Mouse (Mus musculus) stomach, embryonic 15.5 days (tissue): ENCODE results near the gene Gins1. TPM values are rescaled to one million over a fixed set of nuclear protein-coding genes. Genes with fewer than 3 reads are reported as not detected.

Source experiments
- ATAC-seq: fragments of 200-750 bp; cut with Nextera tagmentation; 2 replicates; pipeline ENCODE4 v1.8.0; 2017; ENCODE audit warnings: low read depth, moderate number of reproducible peaks, moderate TSS enrichment; ENCODE audit not compliant: insufficient read depth, low FRiP score
- H3K27ac ChIP-seq: fragments of 300-500 bp; sonication (generic); 2 replicates; pipeline ENCODE4 v1.5.1; 2015; ENCODE audit warnings: mild to moderate bottlenecking, inconsistent platforms
- H3K27me3 ChIP-seq: fragments of 300-500 bp; sonication (generic); replicated peaks from 2 replicates; pipeline ENCODE4 v1.6.1; 2015; ENCODE audit warnings: inconsistent platforms
- H3K36me3 ChIP-seq: fragments of 300-500 bp; sonication (generic); 2 replicates; pipeline ENCODE4 v1.6.1; 2015; ENCODE audit warnings: inconsistent platforms
- H3K4me1 ChIP-seq: fragments of 300-500 bp; sonication (generic); 2 replicates; pipeline ENCODE4 v1.6.1; 2015; ENCODE audit warnings: inconsistent platforms
- H3K4me2 ChIP-seq: fragments of 300-500 bp; sonication (generic); 2 replicates; pipeline ENCODE4 v1.6.1; 2015; ENCODE audit warnings: mild to moderate bottlenecking, inconsistent platforms
- H3K4me3 ChIP-seq: fragments of 300-500 bp; sonication (generic); replicated peaks from 2 replicates; pipeline ENCODE4 v1.5.1; 2015; ENCODE audit warnings: inconsistent platforms
- H3K9ac ChIP-seq: fragments of 300-500 bp; sonication (generic); 2 replicates; pipeline ENCODE4 v1.6.1; 2015; ENCODE audit warnings: inconsistent platforms
- H3K9me3 ChIP-seq: fragments of 300-500 bp; sonication (generic); 2 replicates; pipeline ENCODE4 v1.6.1; 2016; ENCODE audit warnings: inconsistent platforms
- WGBS: fragments of 180-500 bp; shearing (Covaris S2); methylation state at CpG from one replicate; pipeline ENCODE4 v1.1.7; 2015; 5-methylcytosine and 5-hydroxymethylcytosine counted together
- polyA plus RNA-seq: library from polyadenylated mRNA; unstranded; fragments of >200 nt; fragmentation: Nextera tagmentation; extraction: Ambion mirVana; gene quantifications from 2 replicates; pipeline ENCODE4 v1.2.1, GENCODE M21; 2015

Gins1 gene
- 33.3 and 35.6 TPM in 2 replicates for polyA plus RNA-seq

GRCm38 (mm10) chr2:150904936-150905450 lies at the start of gene Gins1:
Gene Gins1 (plus strand): TSS chr2:150905400.
- H3K4me1 ChIP-seq = 0 out of 2 replicates have a peak, but pooled peaks cover 6% of the 10 kb centered on the region
- no peaks in the 10 kb centered on the region for H3K27me3 ChIP-seq
- peak within 1 kb of the TSS; percentile 94 for H3K4me3 ChIP-seq
- peak within 1 kb of the TSS; percentile 82 for H3K9ac ChIP-seq
- WGBS = 39% methylated on average over 9 of the region's 9 CpGs
- peak within 1 kb of the TSS; percentile 94 for H3K4me2 ChIP-seq
- no peaks in the 10 kb centered on the region for H3K9me3 ChIP-seq
- peak within 1 kb of the TSS; percentile 91 for H3K27ac ChIP-seq
- no peak for ATAC-seq
- no peaks in the 10 kb centered on the region for H3K36me3 ChIP-seq

- H3K27me3 ChIP-seq = no peaks in the 10 kb centered on the region
- H3K36me3 ChIP-seq = no peaks in the 10 kb centered on the region
- no peak overlapping the region for H3K4me3 ChIP-seq
- H3K4me2 ChIP-seq = no peak overlapping the region; the same call in 1 of the 2 replicates
- 0 out of 2 replicates have a peak overlapping the region, but pooled peaks have one; percentile 26 for H3K27ac ChIP-seq
- H3K4me1 ChIP-seq = no peaks in the 10 kb centered on the region
- H3K9me3 ChIP-seq = no peaks in the 10 kb centered on the region
- ATAC-seq = peak; percentile 39; the same call in 1 of the 2 replicates
- WGBS = 74% methylated on average over 9 of the region's 9 CpGs
- no peak overlapping the region for H3K9ac ChIP-seq
Measured at GRCm38 (mm10) chr2:150858724-150859487, 46.3 kb upstream of the Gins1 start.

- Histone ChIP-seq H3K4me1 (no peaks in the 10 kb centered on the region), H3K4me3 (no peak overlapping the region), H3K27me3 (no peaks in the 10 kb centered on the region), H3K4me2 (no peak overlapping the region), H3K36me3 (no peaks in the 10 kb centered on the region), H3K27ac (no peak overlapping the region), H3K9ac (no peak overlapping the region), H3K9me3 (no peaks in the 10 kb centered on the region)
- WGBS = 77% methylated on average over 11 of the region's 11 CpGs
- ATAC-seq = no peak
Measured at GRCm38 (mm10) chr2:150859709-150860470, 45.3 kb upstream of the Gins1 start.

- H3K4me2 ChIP-seq = no peak overlapping the region
- no peak overlapping the region for H3K4me3 ChIP-seq
- ATAC-seq = no peak
- H3K9ac ChIP-seq = no peak overlapping the region
- H3K27ac ChIP-seq = no peak overlapping the region
- no peaks in the 10 kb centered on the region for H3K4me1 ChIP-seq
- H3K36me3 ChIP-seq = no peaks in the 10 kb centered on the region
- H3K9me3 ChIP-seq = no peaks in the 10 kb centered on the region
- no peaks in the 10 kb centered on the region for H3K27me3 ChIP-seq
- 89% methylated on average over 2 of the region's 2 CpGs for WGBS
Measured at GRCm38 (mm10) chr2:150861128-150861527, 44.1 kb upstream of the Gins1 start.

- no peaks in the 10 kb centered on the region for H3K4me1 ChIP-seq
- no peak overlapping the region for H3K9ac ChIP-seq
- no peaks in the 10 kb centered on the region for H3K36me3 ChIP-seq
- H3K9me3 ChIP-seq = no peaks in the 10 kb centered on the region
- no peak overlapping the region for H3K4me2 ChIP-seq
- ATAC-seq = no peak
- H3K27ac ChIP-seq = no peak overlapping the region
- no peaks in the 10 kb centered on the region for H3K27me3 ChIP-seq
- H3K4me3 ChIP-seq = no peak overlapping the region
- 93% methylated on average over 2 of the region's 2 CpGs for WGBS
Measured at GRCm38 (mm10) chr2:150867021-150867420, 38.2 kb upstream of the Gins1 start.

- no peak for ATAC-seq
- Histone ChIP-seq H3K4me1 (no peaks in the 10 kb centered on the region), H3K4me2 (no peak overlapping the region), H3K36me3 (no peaks in the 10 kb centered on the region), H3K27me3 (no peaks in the 10 kb centered on the region), H3K9me3 (no peaks in the 10 kb centered on the region), H3K9ac (no peak overlapping the region), H3K27ac (no peak overlapping the region), H3K4me3 (no peak overlapping the region)
- WGBS = 95% methylated on average over 1 of the region's 1 CpGs
Measured at GRCm38 (mm10) chr2:150869446-150869845, 35.8 kb upstream of the Gins1 start.

- no peaks in the 10 kb centered on the region for H3K4me1 ChIP-seq
- H3K36me3 ChIP-seq = no peaks in the 10 kb centered on the region
- no peak overlapping the region for H3K4me2 ChIP-seq
- no peak for ATAC-seq
- H3K27ac ChIP-seq = no peak overlapping the region
- H3K9me3 ChIP-seq = no peaks in the 10 kb centered on the region
- H3K4me3 ChIP-seq = no peak overlapping the region
- WGBS = 88% methylated on average over 1 of the region's 1 CpGs
- no peaks in the 10 kb centered on the region for H3K27me3 ChIP-seq
- no peak overlapping the region for H3K9ac ChIP-seq
Measured at GRCm38 (mm10) chr2:150874508-150874907, 30.7 kb upstream of the Gins1 start.

- Histone ChIP-seq H3K4me2 (no peak overlapping the region), H3K27me3 (no peaks in the 10 kb centered on the region), H3K4me3 (no peak overlapping the region), H3K36me3 (no peaks in the 10 kb centered on the region), H3K4me1 (no peaks in the 10 kb centered on the region), H3K9me3 (no peaks in the 10 kb centered on the region), H3K9ac (no peak overlapping the region), H3K27ac (no peak overlapping the region)
- no peak for ATAC-seq
- WGBS = 95% methylated on average over 1 of the region's 1 CpGs
Measured at GRCm38 (mm10) chr2:150875226-150875625, 30.0 kb upstream of the Gins1 start.

- Histone ChIP-seq H3K9ac (no peak overlapping the region), H3K27me3 (no peaks in the 10 kb centered on the region), H3K4me3 (no peak overlapping the region), H3K27ac (no peak overlapping the region), H3K4me2 (no peak overlapping the region), H3K36me3 (no peaks in the 10 kb centered on the region), H3K4me1 (no peaks in the 10 kb centered on the region), H3K9me3 (no peaks in the 10 kb centered on the region)
- WGBS = 91% methylated on average over 4 of the region's 4 CpGs
- no peak for ATAC-seq
Measured at GRCm38 (mm10) chr2:150877561-150877960, 27.6 kb upstream of the Gins1 start.

GRCm38 (mm10) chr2:150884075-150884778 lies 21.0 kb upstream of the Gins1 start:
- no peaks in the 10 kb centered on the region for H3K9me3 ChIP-seq
- no peaks in the 10 kb centered on the region for H3K27me3 ChIP-seq
- H3K27ac ChIP-seq = no peak overlapping the region
- 86% methylated on average over 8 of the region's 8 CpGs for WGBS
- H3K4me3 ChIP-seq = no peak overlapping the region
- no peaks in the 10 kb centered on the region for H3K36me3 ChIP-seq
- H3K4me2 ChIP-seq = no peak overlapping the region
- H3K9ac ChIP-seq = no peak overlapping the region
- ATAC-seq = no peak
- H3K4me1 ChIP-seq = no peaks in the 10 kb centered on the region

GRCm38 (mm10) chr2:150884779-150885110 lies 20.5 kb upstream of the Gins1 start:
- 76% methylated on average over 1 of the region's 1 CpGs for WGBS
- H3K36me3 ChIP-seq = no peaks in the 10 kb centered on the region
- H3K4me2 ChIP-seq = no peak overlapping the region
- ATAC-seq = peak; percentile 53
- no peaks in the 10 kb centered on the region for H3K4me1 ChIP-seq
- H3K27ac ChIP-seq = no peak overlapping the region
- H3K27me3 ChIP-seq = no peaks in the 10 kb centered on the region
- no peak overlapping the region for H3K4me3 ChIP-seq
- no peaks in the 10 kb centered on the region for H3K9me3 ChIP-seq
- no peak overlapping the region for H3K9ac ChIP-seq
